Mouse (Mus musculus): Measurements from ENCODE around the gene Hist1h1c.

Gene Hist1h1c

DNA sequence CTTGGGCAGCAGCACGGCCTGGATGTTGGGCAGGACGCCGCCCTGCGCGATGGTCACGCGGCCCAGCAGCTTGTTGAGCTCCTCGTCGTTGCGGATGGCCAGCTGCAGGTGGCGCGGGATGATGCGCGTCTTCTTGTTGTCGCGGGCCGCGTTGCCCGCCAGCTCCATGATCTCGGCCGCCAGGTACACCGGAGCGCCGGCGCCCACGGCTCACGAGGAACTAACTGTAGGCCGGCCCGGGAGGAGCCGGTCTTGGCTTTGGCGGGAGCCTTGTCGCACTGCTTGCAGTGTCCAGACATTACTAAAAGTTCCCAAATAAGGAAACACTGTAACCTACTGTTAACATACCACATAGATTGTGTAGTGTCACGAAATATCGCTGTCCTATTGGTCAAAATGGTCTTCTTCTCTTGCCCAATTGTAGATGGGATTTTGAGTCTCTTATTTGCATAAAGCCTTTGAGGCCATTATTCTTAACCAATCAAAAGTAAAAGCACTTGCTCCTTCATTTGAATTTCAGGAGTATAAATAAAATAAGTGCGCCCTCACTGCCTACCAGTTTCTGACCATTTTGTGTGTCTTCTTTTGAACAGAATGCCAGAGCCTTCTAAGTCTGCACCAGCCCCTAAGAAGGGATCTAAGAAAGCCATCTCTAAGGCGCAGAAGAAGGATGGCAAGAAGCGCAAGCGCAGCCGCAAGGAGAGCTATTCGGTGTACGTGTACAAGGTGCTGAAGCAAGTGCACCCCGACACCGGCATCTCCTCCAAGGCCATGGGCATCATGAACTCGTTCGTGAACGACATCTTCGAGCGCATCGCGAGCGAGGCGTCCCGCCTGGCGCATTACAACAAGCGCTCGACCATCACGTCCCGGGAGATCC is 7.8 kb downstream of the Hist1h1c start, which contains the start of gene Hist1h2bb:
TSS of gene Hist1h2bb (plus strand) at position 534 of the 880 bp plus-strand sequence.
- DNase-seq: peak; percentile 75

DNA sequence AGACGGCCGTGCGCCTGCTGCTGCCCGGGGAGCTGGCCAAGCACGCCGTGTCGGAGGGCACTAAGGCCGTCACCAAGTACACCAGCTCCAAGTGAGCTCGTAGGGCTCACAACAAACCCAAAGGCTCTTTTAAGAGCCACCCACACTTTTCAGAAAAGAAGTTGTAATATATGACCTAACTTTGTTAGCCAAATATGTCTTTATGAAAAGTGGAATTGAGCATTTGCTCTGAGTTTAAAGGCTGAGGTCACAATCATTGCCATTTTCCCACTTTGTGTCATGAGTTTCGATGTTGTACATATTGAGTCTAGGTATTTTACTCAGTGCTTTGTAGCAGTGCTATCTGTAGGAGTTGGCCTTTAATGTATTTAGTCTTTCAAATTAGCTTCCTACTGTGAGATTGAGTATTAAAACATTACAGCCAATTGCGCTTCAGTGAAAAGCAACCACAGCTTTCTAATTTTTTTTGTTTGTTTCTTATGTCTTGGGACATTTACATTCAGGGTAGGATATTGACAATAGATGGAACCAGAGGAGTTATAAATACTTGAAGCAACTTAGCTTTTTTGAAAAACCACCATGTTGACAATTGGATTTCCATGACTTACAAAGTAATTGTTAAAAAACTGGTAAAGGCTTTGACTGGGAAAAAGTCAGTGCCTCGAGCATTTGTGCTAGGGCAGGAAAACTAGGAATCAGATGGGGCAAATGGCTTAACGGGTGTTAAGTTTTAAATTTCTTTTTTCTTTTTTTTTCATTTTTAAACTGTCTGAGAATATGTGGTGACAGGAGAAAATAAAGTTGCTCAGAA is 8.7 kb downstream of the Hist1h1c start:
- DNase-seq: no peak

DNA sequence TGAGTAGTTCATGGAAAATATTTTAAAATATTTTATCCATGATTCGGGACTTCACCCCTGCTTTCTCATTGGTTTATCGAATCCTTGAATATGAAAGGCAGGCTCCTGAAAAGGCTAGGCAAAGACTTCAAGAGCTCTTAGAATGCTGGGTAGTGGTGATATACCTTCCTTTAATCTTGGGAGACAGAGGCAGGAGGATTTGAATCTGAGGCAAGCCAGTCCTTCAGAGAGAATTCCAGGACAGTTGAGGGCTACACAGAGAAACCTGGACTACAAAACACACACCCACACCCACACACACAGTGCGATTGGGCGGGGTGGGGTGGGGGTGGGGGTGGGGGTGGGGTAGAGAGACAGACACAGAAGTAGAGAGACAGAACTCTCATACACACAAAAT is 9.3 kb downstream of the Hist1h1c start:
- DNase-seq: no peak

DNA sequence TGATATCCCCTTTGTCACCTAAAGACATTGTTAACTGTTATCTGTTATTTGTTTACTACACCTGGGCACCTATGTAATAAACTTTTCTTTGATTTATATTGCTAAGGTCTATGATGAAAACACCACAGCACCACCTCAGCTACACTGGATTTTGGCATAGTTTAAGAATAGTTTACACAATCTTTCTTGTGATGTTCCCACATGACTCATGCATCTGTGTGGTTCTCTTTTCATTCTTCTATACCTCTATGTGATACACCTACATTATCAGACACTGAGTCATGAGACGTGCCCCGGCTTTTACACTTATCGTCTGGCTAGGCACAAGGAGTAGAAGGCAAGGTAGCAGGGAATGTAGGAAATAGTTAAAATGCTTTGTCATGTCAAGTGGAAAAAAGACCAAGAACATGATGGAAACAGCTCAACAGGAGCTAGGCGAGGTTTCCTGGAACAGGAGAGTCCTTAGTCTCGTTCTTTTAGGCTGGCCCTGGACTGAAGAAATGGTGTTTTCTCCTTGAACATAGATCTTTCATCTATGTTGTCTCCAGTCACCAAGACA is 11.0 kb downstream of the Hist1h1c start:
- no peak for DNase-seq

DNA sequence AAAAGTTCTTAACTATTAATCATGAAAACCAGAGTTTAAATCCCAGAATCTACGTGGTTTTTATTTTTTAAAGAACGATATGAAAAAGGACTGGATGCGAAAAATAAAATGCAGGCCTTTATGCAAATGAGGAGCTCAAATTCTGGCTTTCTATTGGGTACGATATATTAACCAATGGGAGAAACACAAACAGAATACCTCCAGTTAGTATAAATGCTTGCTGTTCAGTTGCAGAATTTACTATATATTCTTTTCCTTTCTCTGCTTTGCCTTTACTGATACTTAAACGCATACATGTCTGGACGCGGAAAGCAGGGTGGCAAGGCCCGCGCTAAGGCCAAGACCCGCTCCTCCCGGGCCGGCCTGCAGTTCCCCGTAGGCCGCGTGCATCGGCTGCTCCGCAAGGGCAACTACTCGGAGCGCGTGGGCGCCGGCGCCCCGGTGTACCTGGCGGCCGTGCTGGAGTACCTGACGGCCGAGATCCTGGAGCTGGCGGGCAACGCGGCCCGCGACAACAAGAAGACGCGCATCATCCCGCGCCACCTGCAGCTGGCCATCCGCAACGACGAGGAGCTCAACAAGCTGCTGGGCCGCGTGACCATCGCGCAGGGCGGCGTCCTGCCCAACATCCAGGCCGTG is 12.3 kb downstream of the Hist1h1c start, which contains the start of gene Hist1h2ab:
TSS of gene Hist1h2ab (plus strand) at position 288 of the 639 bp plus-strand sequence.
- DNase-seq: peak; percentile 39

DNA sequence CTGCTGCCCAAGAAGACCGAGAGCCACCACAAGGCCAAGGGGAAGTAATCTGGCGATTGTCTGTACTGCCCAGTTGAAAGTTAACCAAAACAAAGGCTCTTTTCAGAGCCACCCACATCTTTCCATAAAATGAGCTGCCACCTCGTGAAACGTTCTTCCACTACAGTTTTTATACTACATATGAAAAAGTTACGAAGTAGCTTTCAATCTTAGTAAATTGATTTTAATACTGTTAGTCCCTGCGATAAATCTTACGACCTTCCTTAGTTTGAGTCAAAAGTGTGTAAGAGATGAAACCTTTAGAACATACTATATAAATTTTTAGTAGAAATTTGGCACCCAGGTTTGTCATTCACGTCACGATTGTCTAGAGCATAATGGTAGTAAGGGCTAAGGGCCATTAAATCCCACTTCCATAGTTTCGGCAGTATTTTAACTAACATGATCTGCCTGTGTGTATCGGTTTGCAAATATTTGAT is 12.9 kb downstream of the Hist1h1c start:
- no peak for DNase-seq

DNA sequence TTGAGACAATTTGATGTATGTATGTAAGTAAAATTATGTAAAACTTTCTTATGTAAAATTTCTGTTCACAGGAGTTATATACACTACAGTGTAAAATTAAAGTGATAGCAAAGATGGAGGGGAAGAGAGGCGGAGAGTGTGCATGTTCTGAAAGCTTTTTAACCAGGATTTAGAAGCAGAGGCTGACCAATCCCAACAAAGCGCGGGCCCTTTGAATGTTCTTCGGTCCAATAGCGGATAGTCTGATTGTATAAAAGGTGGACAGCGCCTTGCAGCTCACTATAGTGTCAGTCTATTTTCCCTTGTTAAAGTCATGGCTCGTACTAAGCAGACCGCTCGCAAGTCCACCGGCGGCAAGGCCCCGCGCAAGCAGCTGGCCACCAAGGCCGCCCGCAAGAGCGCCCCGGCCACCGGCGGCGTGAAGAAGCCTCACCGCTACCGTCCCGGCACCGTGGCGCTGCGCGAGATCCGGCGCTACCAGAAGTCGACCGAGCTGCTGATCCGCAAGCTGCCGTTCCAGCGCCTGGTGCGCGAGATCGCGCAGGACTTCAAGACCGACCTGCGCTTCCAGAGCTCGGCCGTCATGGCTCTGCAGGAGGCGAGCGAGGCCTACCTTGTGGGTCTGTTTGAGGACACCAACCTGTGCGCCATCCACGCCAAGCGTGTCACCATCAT is 13.6 kb downstream of the Hist1h1c start, which contains the start of gene Hist1h3b:
TSS of gene Hist1h3b (plus strand) at position 201 of the 675 bp plus-strand sequence.
- DNase-seq: peak; percentile 92

DNA sequence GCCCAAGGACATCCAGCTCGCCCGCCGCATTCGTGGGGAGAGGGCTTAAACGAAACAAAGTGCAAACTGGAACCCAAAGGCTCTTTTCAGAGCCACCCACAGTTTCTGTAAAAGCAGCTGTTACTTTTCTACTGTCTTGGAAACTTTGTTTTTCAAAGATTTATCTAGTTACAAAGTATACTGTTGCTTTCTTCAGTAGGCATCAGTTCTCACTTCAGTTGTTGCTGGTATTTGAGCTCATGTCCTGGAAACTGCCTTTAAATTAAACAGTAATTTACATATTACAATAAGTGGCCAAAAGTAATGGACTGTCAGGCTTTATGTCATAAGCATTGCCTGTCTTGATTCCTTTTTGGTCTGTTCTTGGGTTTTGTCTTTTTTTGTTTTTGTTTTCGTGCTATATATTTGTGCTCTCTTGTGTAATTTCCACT is 14.1 kb downstream of the Hist1h1c start:
- no peak for DNase-seq

DNA sequence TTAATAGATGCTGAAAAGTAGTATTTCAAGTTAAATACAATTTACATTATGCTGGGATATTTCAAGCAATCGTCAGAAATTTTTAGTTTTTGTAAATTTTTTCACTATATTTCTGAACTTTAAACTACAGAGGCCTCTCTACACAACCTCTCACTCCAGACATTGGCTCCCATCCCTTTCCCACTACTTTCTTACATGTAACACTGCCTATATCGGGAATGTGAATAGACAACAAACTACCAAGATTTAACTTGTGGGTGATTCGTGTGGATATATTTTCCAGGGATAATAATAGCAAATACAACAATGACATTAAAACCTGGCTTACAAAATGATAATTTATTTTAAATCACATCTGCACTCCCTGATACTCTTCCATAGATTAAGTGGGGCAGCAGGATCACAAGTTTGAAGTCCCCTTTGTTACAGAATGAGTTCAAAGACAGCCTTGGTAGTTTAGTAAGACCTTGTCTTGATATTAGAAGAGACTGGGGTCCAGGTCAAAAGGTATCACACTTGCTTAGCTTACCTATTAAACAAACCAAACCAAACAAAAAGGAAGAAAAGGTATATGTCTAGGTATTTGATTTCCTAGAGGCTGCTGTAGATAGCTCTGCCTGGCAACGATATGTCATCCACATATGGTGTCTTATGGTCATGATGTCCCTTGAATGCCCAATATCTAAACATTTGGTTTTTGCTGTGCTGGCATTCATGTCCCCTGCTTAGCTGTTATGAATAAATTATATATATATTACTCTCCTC is 14.9 kb downstream of the Hist1h1c start:
- DNase-seq: no peak

DNA sequence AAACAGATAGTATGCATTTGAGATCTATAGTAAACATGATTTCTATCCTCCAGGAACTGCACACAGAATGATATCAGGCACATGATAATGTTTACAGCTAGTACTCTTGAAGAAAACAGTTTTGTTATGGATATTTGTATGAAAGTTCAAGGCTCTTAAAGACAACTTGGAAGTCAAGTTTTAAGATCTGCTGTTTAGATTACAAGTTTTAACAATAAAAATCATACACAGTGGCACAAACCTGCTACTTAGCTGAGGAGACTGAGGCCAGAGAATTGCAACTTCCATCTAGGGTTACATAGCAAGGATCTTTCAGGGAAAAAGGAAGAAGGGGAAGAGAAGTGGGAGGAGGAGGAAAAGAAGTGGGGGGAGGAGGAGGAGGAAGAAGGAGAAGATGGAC is 16.4 kb downstream of the Hist1h1c start:
- no peak for DNase-seq

DNA sequence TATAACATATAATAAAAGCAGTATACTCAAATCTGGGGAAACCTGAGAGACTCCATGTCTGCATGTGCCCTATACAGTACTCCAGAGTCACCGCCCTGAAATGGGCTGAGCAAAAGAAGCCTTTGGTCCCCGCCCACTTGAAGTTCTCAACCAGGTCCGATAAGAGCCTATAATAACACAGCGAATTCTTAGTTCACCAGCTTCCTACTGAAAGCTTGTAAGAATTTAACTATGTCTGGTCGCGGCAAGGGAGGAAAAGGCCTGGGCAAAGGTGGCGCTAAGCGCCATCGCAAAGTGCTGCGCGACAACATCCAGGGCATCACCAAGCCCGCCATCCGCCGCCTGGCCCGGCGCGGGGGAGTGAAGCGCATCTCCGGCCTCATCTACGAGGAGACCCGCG is 18.2 kb downstream of the Hist1h1c start, which contains the start of gene Hist1h4b:
TSS of gene Hist1h4b (plus strand) at position 224 of the 400 bp plus-strand sequence.
- DNase-seq: peak; percentile 93

DNA sequence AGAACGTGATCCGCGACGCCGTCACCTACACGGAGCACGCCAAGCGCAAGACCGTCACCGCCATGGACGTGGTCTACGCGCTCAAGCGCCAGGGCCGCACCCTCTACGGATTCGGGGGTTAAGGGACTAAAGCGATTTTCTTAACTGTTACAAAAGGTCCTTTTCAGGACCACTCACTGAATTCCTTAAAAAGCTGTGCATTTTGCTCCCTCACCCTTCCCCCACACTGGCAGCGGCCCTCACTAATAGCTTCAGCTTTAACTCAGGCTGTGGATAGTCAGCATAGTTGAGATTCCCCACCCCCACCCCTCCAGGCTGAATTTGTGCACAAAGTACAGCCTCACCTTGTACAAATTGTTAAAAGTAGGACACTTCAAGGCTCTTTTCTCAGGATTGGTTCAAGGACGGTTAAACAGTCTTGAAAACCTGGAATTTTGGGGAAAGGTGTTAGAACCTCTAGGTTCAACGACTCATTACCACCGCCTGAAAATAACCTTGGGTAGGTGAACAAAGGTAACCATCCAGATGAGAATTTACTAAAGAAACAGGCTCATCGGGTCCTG is 18.7 kb downstream of the Hist1h1c start:
- no peak for DNase-seq

DNA sequence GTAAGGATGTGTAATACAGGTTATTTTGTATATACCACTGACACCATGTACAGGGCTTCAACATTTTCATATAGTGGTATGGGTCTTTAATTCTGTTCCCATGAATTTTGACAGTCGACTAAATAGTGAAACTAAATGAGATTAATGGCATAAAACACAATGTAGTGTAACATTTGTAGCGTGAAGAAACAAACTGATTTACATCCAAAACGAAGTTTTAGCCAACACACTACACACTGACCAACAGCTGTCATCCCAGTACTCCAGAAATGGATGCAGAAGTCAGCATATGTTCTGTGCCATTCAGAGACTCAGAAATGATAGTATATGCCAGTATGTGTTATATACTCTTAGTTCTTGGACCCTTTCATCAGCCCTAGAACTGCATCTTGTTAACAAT is 19.3 kb downstream of the Hist1h1c start:
- no peak for DNase-seq

DNA sequence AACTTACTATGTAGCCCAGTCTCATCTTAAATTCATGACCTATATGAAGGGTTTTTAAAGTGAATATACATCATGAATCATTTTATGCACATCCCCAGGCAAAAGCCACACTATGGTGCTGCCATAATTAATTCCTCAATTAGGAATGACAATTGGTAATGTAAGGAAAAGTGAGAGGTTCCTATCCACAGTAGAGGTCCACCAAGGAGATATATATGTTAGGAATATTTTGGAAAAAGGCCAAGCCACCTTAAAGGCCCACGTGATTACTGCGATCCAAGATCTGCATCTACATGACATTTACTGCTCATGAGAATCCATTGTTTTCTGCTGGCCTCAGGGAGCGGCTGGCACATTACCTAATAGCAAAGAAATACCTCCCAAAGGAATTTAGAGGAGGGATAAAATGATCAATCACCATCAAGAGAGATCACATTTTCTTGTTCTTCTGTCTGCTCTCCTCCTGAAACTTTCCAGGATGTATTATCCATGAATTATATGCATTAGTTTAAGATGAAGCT is 20.7 kb downstream of the Hist1h1c start:
- DNase-seq: no peak

DNA sequence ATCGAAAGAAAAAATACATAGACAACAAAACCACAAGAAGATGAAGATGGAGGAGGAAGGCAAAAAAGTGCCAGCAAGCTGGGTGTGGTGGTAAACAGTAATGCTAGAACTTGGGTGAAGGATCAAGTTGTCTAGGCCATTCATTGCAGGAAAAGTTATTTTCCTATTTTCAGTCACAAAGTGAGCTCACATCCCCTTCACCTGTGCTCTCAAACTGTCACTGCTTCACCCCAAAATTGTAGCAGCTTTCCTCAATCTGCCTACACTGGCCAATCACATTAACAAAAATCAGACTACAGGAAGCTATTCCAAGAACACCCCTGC is 21.3 kb downstream of the Hist1h1c start:
- no peak for DNase-seq

DNA sequence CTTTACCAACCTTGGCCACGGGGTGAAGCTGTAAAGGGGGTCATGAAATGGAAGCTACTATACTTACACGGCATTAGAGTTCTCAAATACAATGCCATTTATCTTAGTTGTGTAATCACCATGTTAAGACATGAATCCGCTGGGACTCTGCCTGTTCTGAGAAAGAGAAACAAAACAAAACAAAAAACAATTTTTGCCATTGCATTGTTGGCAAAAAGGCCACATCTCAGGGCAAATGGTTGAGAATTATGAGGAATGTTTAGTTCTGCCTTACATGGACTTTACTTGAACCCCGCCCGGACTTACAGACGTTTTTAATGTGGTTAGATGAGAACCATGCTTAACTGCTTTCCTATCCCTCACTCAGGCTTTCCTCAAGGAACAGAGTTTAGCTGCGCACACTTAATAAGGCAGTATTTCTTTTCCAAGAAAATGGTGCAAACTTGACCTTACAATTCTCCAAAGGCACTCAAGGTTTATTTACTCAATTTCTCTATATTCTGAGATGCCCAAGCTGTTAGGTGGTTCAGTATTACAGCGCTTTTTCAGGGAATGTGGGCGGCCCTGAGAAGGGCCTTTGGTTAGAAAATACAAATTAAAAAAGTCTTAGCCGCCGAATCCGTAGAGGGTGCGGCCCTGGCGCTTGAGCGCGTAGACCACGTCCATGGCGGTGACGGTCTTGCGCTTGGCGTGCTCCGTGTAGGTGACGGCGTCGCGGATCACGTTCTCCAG is 21.8 kb downstream of the Hist1h1c start:
- DNase-seq: no peak

DNA sequence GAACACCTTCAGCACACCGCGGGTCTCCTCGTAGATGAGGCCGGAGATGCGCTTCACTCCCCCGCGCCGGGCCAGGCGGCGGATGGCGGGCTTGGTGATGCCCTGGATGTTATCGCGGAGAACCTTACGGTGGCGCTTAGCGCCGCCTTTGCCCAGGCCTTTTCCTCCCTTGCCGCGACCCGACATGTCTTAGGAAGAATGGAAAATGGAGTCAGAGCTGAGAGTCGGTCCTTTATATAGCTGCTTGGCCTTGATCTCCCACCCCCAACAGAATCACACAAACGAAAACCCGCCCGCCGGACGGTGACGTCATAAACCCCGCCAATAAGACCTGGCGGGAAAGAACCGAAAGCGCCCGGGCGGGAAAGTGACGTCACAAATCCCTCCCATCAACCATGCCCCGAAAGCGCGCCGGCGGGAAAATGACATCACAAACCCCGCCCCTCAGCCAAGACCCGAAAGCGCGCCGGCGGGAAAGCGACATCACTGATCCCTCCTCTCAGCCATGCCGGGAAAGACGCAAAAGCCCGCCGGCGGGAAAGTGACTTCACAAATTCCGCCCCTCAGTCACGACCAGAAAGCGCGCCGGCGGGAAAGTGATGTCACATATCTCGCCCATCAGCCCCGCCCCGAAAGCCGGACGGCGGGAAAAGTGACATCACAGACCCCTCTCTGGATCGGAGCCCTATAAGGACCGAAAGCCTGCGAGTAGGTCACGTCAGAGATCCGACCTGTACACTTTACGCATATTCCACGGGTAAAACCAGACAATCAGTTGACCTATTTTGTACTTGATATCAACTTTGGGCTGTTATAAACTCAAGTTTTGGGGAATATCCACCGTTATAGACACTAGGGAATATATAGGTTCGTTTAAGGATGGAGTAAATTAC is 22.6 kb downstream of the Hist1h1c start, which contains the start of gene Hist1h4a:
TSS of gene Hist1h4a (minus strand) at position 259 of the 893 bp plus-strand sequence.
- DNase-seq: peak; percentile 99

Data from kidney, postnatal 14 days (tissue).